Mouse (Mus musculus): ENCODE data around the gene Pgpep1.

Gene Pgpep1

DNA sequence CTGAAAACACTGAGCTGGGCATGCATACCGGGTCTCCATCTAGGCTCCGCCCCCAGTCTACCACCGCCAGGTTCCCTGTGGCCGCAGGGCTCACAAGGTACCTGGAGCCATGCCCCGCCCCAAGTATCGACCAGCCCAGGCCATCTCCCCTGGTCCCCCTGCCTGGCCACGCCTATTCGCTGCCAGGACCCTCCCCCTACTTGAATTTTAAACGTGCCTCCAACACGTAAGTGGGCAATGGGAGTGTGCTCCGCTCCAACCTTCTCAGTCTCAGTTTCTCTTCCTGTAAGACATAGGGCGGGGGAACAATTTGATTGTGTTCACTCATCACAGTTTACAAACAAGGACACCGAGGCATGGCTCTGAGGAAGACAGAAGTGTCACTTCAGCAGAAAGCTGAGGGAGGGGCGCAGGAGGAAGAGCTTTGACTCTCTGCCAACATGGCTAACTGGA, at the start of gene Pgpep1:
Gene Pgpep1 (minus strand): TSS at position 116 of the 453 bp plus-strand sequence.
- no peaks in the 10 kb centered on the region for H3K27me3 ChIP-seq (ENCODE audit: control insufficient read depth, insufficient read depth, low read length, poor library complexity, severe bottlenecking)
- DNase-seq (ENCODE audit: low read depth, low spot score), result peak; percentile 49
- no peaks in the 10 kb centered on the region for H3K36me3 ChIP-seq (ENCODE audit: control insufficient read depth, insufficient read depth, low read length, poor library complexity, severe bottlenecking)

- Histone ChIP-seq H3K36me3 (ENCODE audit: control insufficient read depth, insufficient read depth, low read length, poor library complexity, severe bottlenecking) (no peaks in the 10 kb centered on the region), H3K27me3 (ENCODE audit: control insufficient read depth, insufficient read depth, low read length, poor library complexity, severe bottlenecking) (no peaks in the 10 kb centered on the region)
- peak; percentile 38 for DNase-seq (ENCODE audit: low read depth, low spot score)
Measured at GRCm38 (mm10) chr8:70709794-70710193, 49.6 kb upstream of the Pgpep1 start.

DNA sequence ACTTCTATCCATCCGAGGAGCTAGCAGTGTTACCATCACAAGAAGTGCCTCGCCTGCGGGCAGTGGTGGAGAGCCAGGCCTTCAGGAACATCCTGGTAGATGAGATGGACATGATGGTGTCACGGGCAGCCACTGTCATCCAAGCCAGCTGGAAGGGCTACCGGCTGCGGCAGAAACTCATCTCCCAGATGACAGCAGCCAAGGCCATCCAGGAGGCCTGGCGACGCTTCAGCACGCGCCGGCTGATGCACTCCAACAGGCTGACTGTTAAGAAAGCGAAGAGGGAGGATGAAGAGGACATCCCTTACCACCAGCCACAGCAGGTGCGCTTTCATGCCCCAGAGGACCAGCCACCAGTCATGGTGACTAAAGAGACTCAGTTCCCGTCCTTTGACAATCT, 48.1 kb upstream of the Pgpep1 start:
- DNase-seq (ENCODE audit: low read depth, low spot score), result peak; percentile 42
- Histone ChIP-seq H3K36me3 (ENCODE audit: control insufficient read depth, insufficient read depth, low read length, poor library complexity, severe bottlenecking) (no peaks in the 10 kb centered on the region), H3K27me3 (ENCODE audit: control insufficient read depth, insufficient read depth, low read length, poor library complexity, severe bottlenecking) (no peaks in the 10 kb centered on the region)

DNA sequence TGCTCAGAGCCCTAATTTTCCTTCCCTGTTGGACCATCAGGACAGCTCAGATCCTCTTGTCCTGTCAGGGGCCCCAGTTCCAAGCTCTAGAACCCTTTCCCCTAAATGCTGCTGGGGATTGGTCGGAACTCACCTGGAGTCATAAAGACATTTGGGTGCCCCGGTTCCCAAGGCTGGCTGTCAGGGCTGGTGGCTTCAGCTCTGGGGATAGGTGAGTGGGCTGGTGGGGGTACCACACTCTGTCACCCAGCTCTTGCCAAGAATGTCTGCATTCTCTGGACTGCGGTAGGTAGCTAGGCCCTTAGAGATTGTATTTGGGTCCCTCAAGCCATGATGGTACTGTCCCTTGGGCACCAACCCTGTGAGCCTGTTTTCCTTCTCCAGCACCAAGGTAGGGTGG, 43.1 kb upstream of the Pgpep1 start, which contains the start of gene Iqcn:
Gene Iqcn (plus strand): TSS at position 171 of the 400 bp plus-strand sequence.
- no peak for DNase-seq (ENCODE audit: low read depth, low spot score)
- peaks cover 11% of the 10 kb centered on the region for H3K36me3 ChIP-seq (ENCODE audit: control insufficient read depth, insufficient read depth, low read length, poor library complexity, severe bottlenecking)
- H3K27me3 ChIP-seq (ENCODE audit: control insufficient read depth, insufficient read depth, low read length, poor library complexity, severe bottlenecking), result no peaks in the 10 kb centered on the region

GRCm38 (mm10) chr8:70702842-70703182, 42.6 kb upstream of the Pgpep1 start:
- no peak for DNase-seq (ENCODE audit: low read depth, low spot score)
- peaks cover 11% of the 10 kb centered on the region for H3K36me3 ChIP-seq (ENCODE audit: control insufficient read depth, insufficient read depth, low read length, poor library complexity, severe bottlenecking)
- no peaks in the 10 kb centered on the region for H3K27me3 ChIP-seq (ENCODE audit: control insufficient read depth, insufficient read depth, low read length, poor library complexity, severe bottlenecking)

DNA sequence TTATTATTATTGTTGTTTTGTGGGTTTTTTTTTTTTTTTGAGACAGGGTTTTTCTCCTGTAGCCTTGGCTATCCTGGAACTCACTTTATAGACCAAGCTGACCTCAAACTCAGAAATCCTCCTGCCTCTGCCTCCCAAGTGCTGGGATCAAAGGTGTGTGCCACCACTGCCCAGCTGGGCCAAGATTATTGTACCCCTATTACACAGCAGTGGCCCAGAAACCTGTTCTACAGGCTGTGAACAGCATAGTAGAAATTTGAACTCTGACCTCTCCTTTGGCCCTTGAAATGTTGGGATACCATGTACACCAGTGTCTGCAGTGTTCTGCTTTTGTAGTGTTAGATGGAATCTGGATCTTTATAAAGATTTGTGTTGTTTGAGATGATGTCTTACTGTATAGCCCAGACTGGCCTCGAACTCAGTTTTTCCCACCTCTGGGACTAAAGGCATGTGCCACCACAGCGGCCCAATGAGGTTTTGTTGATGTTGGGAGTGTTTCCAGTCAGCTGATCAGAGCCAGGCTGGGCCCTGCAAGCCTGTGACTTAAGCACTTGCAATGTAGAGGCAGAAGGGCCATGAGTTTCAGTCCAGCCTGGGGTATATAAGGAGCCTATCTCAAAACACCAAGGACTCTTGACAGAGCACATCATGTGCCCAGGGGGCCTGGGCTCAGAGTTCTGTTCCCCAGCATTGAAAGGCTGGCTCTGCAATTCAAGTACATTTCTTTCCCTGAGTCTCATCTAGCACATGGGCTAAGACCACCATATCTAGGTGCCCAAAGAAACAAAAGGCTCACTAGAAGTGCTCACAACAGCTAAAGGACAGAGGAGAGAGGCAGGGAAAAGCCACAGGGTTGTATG, 42.0 kb upstream of the Pgpep1 start:
- H3K36me3 ChIP-seq (ENCODE audit: control insufficient read depth, insufficient read depth, low read length, poor library complexity, severe bottlenecking), result peaks cover 11% of the 10 kb centered on the region
- DNase-seq (ENCODE audit: low read depth, low spot score), result peak; percentile 75
- no peaks in the 10 kb centered on the region for H3K27me3 ChIP-seq (ENCODE audit: control insufficient read depth, insufficient read depth, low read length, poor library complexity, severe bottlenecking)

GRCm38 (mm10) chr8:70701048-70701981, 41.1 kb upstream of the Pgpep1 start:
- H3K27me3 ChIP-seq (ENCODE audit: control insufficient read depth, insufficient read depth, low read length, poor library complexity, severe bottlenecking), result no peaks in the 10 kb centered on the region
- peak; percentile 78 for DNase-seq (ENCODE audit: low read depth, low spot score)
- H3K36me3 ChIP-seq (ENCODE audit: control insufficient read depth, insufficient read depth, low read length, poor library complexity, severe bottlenecking), result peaks cover 11% of the 10 kb centered on the region

GRCm38 (mm10) chr8:70700555-70700922, 40.4 kb upstream of the Pgpep1 start:
- DNase-seq (ENCODE audit: low read depth, low spot score), result peak; percentile 94
- Histone ChIP-seq H3K27me3 (ENCODE audit: control insufficient read depth, insufficient read depth, low read length, poor library complexity, severe bottlenecking) (no peaks in the 10 kb centered on the region), H3K36me3 (ENCODE audit: control insufficient read depth, insufficient read depth, low read length, poor library complexity, severe bottlenecking) (peaks cover 11% of the 10 kb centered on the region)

GRCm38 (mm10) chr8:70699834-70700554, 39.8 kb upstream of the Pgpep1 start:
- H3K27me3 ChIP-seq (ENCODE audit: control insufficient read depth, insufficient read depth, low read length, poor library complexity, severe bottlenecking), result no peaks in the 10 kb centered on the region
- DNase-seq (ENCODE audit: low read depth, low spot score), result peak; percentile 81
- H3K36me3 ChIP-seq (ENCODE audit: control insufficient read depth, insufficient read depth, low read length, poor library complexity, severe bottlenecking), result peaks cover 11% of the 10 kb centered on the region

GRCm38 (mm10) chr8:70699116-70699833, 39.1 kb upstream of the Pgpep1 start:
- H3K36me3 ChIP-seq (ENCODE audit: control insufficient read depth, insufficient read depth, low read length, poor library complexity, severe bottlenecking), result peaks cover 11% of the 10 kb centered on the region
- DNase-seq (ENCODE audit: low read depth, low spot score), result no peak
- no peaks in the 10 kb centered on the region for H3K27me3 ChIP-seq (ENCODE audit: control insufficient read depth, insufficient read depth, low read length, poor library complexity, severe bottlenecking)

- H3K36me3 ChIP-seq (ENCODE audit: control insufficient read depth, insufficient read depth, low read length, poor library complexity, severe bottlenecking), result peaks cover 11% of the 10 kb centered on the region
- peak; percentile 100 for DNase-seq (ENCODE audit: low read depth, low spot score)
- H3K27me3 ChIP-seq (ENCODE audit: control insufficient read depth, insufficient read depth, low read length, poor library complexity, severe bottlenecking), result no peaks in the 10 kb centered on the region
Measured at GRCm38 (mm10) chr8:70698310-70699109, 38.3 kb upstream of the Pgpep1 start, which contains the start of gene Jund. Gene Jund (plus strand): TSS chr8:70698949.

- H3K27me3 ChIP-seq (ENCODE audit: control insufficient read depth, insufficient read depth, low read length, poor library complexity, severe bottlenecking), result no peaks in the 10 kb centered on the region
- H3K36me3 ChIP-seq (ENCODE audit: control insufficient read depth, insufficient read depth, low read length, poor library complexity, severe bottlenecking), result peaks cover 8% of the 10 kb centered on the region
- no peak for DNase-seq (ENCODE audit: low read depth, low spot score)
Measured at GRCm38 (mm10) chr8:70697366-70698250, 37.4 kb upstream of the Pgpep1 start.
